Mouse (Mus musculus) G1E (cell line): ENCODE results near the gene Hus1b. TPM values are rescaled to one million over a fixed set of nuclear protein-coding genes. Genes with fewer than 3 reads are reported as not detected.

Experiments used
- ATAC-seq: 2 replicates; pipeline ENCODE4 v1.8.0; 2016; ENCODE audit warnings: mild to moderate bottlenecking; ENCODE audit not compliant: insufficient number of reproducible peaks, poor library complexity, low FRiP score, severe bottlenecking; ENCODE audit errors: extremely low read depth
- DNase-seq: peaks from one replicate; pipeline ENCODE4 v3.0.0; 2012; ENCODE audit warnings: low spot score
- H3K27me3 ChIP-seq: 2 replicates; pipeline ENCODE4 v1.6.1; 2012; ENCODE audit warnings: mild to moderate bottlenecking, low read length, inconsistent platforms; ENCODE audit not compliant: insufficient read depth
- H3K36me3 ChIP-seq: replicated peaks from 2 replicates; pipeline ENCODE3; 2012; ENCODE audit warnings: mild to moderate bottlenecking, inconsistent platforms
- H3K4me1 ChIP-seq: 2 replicates; pipeline ENCODE4 v1.6.1; 2012; ENCODE audit warnings: low read depth, low read length, inconsistent platforms, mixed read lengths; ENCODE audit not compliant: insufficient read depth
- H3K4me3 ChIP-seq: 2 replicates; pipeline ENCODE4 v1.5.1; 2012; ENCODE audit warnings: low read depth, mild to moderate bottlenecking, inconsistent platforms, low read length, moderate library complexity, mixed read lengths
- H3K9me3 ChIP-seq: replicated peaks from 2 replicates; pipeline ENCODE4 v1.6.1; 2012; ENCODE audit warnings: inconsistent platforms
- CTCF ChIP-seq: IDR thresholded peaks from 2 replicates; pipeline ENCODE4 v1.5.1; 2012; ENCODE audit warnings: low read depth, low read length, inconsistent platforms, mixed read lengths
- GATA1 ChIP-seq: IDR thresholded peaks from 2 replicates; pipeline ENCODE4 v1.6.1; 2012; ENCODE audit warnings: borderline replicate concordance, low read length, inconsistent platforms, mixed read lengths
- GATA2 ChIP-seq: IDR thresholded peaks from 2 replicates; pipeline ENCODE4 v1.6.1; 2012; ENCODE audit warnings: low read depth, low read length, inconsistent platforms, borderline replicate concordance
- POLR2AphosphoS5 ChIP-seq: IDR thresholded peaks from 2 replicates; pipeline ENCODE4 v1.6.1; 2012; ENCODE audit warnings: low read depth, low read length, inconsistent platforms; ENCODE audit not compliant: insufficient replicate concordance
- TAL1 ChIP-seq: conservative IDR thresholded peaks from 2 replicates; pipeline ENCODE4 v1.6.1; 2012; ENCODE audit warnings: low read depth, low read length, inconsistent platforms, mixed read lengths
- polyA plus RNA-seq: library from polyadenylated mRNA; stranded (reverse); fragments of >175 nt; gene quantifications from 2 replicates; pipeline ENCODE4 v1.2.3, GENCODE M21; 2012
- total RNA-seq, 2 experiments: library from RNA; stranded (forward) in 1 of 2; stranded (reverse) in 1 of 2; fragments of 200-1000 nt in 1 of 2; fragments of >200 nt in 1 of 2; fragmentation: Nextera tagmentation in 1 of 2; gene quantifications; 2 replicates each; pipeline ENCODE4 v1.2.3; 2014 to 2017

Hus1b gene
- total and polyA plus RNA-seq, 3 experiments: 0.87 TPM; not detected in 2

DNA sequence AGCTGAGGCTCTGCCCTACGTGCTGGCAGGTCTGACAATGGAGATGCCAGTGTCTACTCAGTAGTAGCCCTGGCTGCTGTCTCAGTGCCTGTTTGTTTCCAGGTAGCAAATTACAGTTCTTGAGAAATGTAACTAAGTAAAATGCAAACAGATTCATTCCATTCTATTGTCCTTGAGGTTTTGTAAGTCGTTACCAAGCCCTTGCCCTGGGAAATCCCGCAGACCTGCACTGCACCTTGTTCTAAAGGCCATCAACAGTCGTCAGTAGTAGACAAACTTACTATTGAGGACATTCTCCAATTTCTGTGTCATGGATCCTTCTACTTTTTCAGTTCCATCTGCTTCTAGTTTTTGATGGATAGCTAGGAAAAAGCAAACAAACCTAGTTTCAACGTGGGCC is 36.7 kb downstream of the Hus1b start:
- DNase-seq: no peak
- Histone ChIP-seq H3K36me3 (peaks cover 50% of the 10 kb centered on the region), H3K4me3 (no peak overlapping the region), H3K9me3 (no peaks in the 10 kb centered on the region), H3K4me1 (no peaks in the 10 kb centered on the region), H3K27me3 (no peaks in the 10 kb centered on the region)
- no peak for ATAC-seq
- no peak for TF ChIP-seq TAL1
- no peak for TF ChIP-seq GATA2
- TF ChIP-seq GATA1: no peak
- TF ChIP-seq POLR2AphosphoS5: no peak

DNA sequence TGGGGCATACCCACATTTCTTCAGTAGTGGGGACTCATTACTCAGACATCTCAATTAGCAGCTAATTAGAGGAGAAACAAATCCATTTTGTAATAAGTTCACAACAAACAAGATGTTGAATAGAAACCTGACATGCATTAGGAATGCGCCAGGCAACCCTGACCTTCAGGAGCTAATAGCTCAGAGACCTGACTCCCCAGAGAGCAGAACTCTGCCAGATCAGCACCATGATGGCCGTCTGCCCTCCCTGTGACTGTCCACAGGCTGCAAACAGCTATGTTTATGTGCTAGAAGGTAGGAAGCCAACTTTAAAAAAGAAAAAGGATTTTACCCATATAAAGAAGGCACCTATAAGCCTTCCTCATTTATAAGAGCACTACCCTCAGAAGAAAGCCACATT is 45.3 kb downstream of the Hus1b start:
- Histone ChIP-seq H3K4me3 (no peak overlapping the region), H3K36me3 (peaks cover 70% of the 10 kb centered on the region), H3K27me3 (no peaks in the 10 kb centered on the region), H3K9me3 (no peaks in the 10 kb centered on the region), H3K4me1 (no peaks in the 10 kb centered on the region)
- DNase-seq (no peak), ATAC-seq (no peak)
- TF ChIP-seq GATA1 (no peak), TAL1 (no peak), CTCF (no peak), GATA2 (no peak), POLR2AphosphoS5 (no peak)

- Histone ChIP-seq H3K9me3 (no peaks in the 10 kb centered on the region), H3K4me1 (no peaks in the 10 kb centered on the region), H3K36me3 (peaks cover 69% of the 10 kb centered on the region), H3K27me3 (no peaks in the 10 kb centered on the region), H3K4me3 (no peak overlapping the region)
- no peak for ATAC-seq
- DNase-seq: no peak
- TF ChIP-seq TAL1 (no peak), GATA1 (no peak), CTCF (no peak), GATA2 (no peak), POLR2AphosphoS5 (no peak)
These were observed 46.0 kb downstream of the Hus1b start for GRCm38 (mm10) chr13:30901387-30902041.

Other genes with a start within 250 kb of the Hus1b start
- gene Irf4, start 198.5 kb downstream of the Hus1b start, total RNA-seq (2014; fragmentation: Nextera tagmentation): not detected in 2 replicates
- gene Irf4, start 198.5 kb downstream of the Hus1b start, total RNA-seq (2017): 0.05 TPM in 1 of 2 replicates, not detected in the other
- gene Irf4, start 198.5 kb downstream of the Hus1b start, polyA plus RNA-seq: not detected in 2 replicates
- 46.6 and 55.0 TPM in 2 replicates for gene Exoc2, start 26.3 kb upstream of the Hus1b start, total RNA-seq (2014; fragmentation: Nextera tagmentation)
- gene Exoc2, start 26.3 kb upstream of the Hus1b start, total RNA-seq (2017): 42.7 and 44.7 TPM in 2 replicates
- gene Exoc2, start 26.3 kb upstream of the Hus1b start, polyA plus RNA-seq: 5.1 and 6.9 TPM in 2 replicates
- not detected in 2 replicates for gene Gm5447, start 26.4 kb upstream of the Hus1b start, total RNA-seq (2014; fragmentation: Nextera tagmentation)
- gene Gm5447, start 26.4 kb upstream of the Hus1b start, total RNA-seq (2017): 0.12 and 0.27 TPM in 2 replicates
- not detected in 2 replicates for gene Gm5447, start 26.4 kb upstream of the Hus1b start, polyA plus RNA-seq